Mouse (Mus musculus): Measurements from ENCODE around the gene Itfg1. TPM values are rescaled to one million over a fixed set of nuclear protein-coding genes. Genes with fewer than 3 reads are reported as not detected.
"Not testable (repeated sequence)": the region's sequence is repeated elsewhere in the genome, so short reads cannot be mapped to it uniquely, and the experiment has no call there.

The Itfg1 gene
- total RNA-seq (2017), result 33.9 and 34.0 TPM in 2 replicates

GRCm38 (mm10) chr8:85840657-85841488 lies at the start of gene Itfg1, which contains the start of gene Phkb:
TSS of gene Itfg1 (minus strand) at chr8:85840921.
TSS of gene Phkb (plus strand) at chr8:85840959.
- ATAC-seq (ENCODE audit: extremely low read depth, insufficient number of reproducible peaks, low FRiP score, poor library complexity, severe bottlenecking), result peak; percentile 83

GRCm38 (mm10) chr8:85884811-85885210 lies 44.1 kb upstream of the Itfg1 start:
- ATAC-seq (ENCODE audit: extremely low read depth, insufficient number of reproducible peaks, low FRiP score, poor library complexity, severe bottlenecking), result no peak

DNA sequence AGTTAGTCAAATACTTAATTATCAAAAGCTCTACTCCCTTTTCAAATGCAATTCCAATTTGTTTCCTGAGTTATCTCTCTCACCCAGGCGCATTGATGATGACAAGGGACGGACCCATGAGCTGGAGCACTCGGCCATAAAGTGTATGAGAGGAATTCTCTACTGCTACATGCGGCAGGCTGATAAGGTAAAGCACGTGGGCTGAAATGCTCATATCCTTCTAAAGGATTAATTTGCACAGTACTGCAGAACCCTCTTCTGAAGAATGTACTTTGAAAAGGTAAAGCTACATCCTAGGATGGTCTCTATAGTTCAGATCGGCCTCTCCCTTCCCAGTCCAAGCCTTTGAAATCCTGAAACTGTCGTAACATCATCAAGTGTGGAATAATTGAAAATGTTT lies 38.9 kb upstream of the Itfg1 start:
- ATAC-seq (ENCODE audit: extremely low read depth, insufficient number of reproducible peaks, low FRiP score, poor library complexity, severe bottlenecking), result no peak

DNA sequence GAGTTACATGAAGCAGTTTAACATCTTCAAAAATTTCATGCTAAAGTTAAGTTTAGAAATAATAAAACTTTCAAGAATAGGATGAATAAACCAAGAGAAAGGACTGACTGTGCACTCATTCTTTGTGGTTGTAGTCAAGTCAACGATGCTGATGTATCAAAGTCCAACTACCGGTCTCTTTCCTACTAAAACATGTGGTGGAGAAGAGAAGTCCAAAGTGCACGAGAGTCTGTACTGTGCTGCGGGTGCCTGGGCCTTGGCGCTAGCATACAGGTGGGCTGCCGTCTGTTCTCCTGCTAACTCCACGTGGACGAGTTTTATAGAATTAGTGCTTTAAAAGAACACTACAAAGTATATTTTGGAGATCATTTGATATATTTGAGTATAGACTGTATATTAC lies 37.3 kb upstream of the Itfg1 start:
- no peak for ATAC-seq (ENCODE audit: extremely low read depth, insufficient number of reproducible peaks, low FRiP score, poor library complexity, severe bottlenecking)

DNA sequence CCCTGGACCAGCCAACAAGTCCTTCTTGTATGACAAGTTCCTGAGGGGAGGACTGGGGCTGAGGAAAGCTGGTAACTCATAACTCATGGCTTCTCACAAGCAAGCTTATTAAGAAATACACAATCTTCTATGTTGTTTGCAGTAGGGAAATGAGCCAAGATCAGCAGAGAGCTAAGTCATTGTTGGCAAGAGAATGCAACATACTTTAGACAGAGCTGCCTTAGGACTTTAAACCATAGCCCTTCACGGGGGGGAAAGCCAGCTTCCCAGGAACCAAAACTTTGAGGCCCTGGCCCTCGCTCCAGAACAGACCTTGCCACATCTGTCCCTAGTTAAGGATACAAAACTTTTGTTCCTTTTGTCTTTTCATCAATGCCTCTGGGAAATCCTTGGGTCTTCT lies 30.9 kb upstream of the Itfg1 start:
- no peak for ATAC-seq (ENCODE audit: extremely low read depth, insufficient number of reproducible peaks, low FRiP score, poor library complexity, severe bottlenecking)

DNA sequence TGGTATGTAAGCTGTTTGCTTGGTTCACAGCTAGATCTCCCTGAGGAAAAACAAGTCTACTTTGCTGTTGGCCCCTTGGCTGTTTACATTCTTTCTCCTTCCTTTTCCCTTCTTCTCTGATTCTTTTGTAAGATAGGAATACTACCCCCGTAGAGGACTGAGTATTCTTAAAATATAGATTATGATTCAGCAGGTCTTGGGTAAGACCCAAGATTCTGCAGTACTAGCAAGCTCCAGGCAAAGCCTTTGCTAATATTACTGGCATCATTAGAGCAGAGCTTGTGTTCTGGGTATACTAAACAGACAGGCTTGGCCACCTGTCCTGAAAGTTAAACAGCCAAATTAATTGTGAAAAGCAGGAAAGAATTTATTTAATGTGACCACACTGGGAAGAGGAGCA lies 21.7 kb upstream of the Itfg1 start:
- ATAC-seq (ENCODE audit: extremely low read depth, insufficient number of reproducible peaks, low FRiP score, poor library complexity, severe bottlenecking), result no peak

DNA sequence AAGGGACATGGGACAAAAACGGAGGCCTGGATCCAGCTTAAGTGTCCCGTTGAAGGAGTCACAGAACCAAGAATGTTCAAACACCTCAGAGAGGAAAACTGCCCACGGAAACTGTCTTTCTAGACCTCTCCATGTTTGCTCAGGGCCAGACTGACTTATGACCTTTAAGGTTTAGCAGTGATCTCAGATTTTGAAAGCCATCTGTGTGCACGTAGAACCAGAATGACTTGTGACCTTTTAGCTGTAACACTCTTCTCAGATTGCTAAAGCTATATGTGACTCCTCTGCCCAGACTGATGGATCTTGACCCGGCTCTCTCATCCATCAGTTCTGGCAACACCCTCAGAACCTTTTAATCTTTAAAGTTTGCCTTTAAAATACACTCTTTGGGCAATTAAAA lies 19.9 kb upstream of the Itfg1 start:
- ATAC-seq (ENCODE audit: extremely low read depth, insufficient number of reproducible peaks, low FRiP score, poor library complexity, severe bottlenecking), result no peak

DNA sequence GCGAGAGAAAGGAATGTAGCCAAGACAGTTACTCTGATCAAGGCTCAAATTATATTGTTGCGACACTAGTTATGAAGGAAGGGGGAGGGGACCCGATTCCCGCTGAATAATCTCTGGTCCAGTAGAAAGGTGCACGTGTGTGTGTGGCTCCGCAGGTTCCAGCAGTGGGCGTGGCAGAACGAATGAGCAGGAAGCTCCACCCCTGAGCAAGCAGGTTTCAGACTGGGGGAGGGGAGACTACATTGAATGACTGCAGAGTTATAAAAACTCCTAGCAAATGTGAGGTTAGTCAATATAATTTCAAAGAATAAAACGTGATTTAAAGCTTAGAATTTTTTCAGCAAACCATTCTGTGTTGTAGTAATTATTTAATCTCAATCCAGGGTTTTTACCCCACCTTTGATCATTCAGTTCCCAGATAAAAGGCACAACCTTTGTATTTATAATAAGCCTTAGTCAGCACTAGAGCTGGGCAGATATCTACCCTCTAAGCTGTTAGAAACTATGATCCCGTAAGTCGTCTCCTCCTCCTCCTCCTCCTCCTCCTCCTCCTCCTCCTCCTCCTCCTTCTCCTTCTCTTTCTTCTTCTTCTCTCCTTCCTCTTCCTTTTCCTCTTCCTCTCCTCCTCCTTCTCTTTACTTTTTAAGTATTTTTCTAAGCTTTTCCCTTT lies 16.6 kb upstream of the Itfg1 start:
- ATAC-seq (ENCODE audit: extremely low read depth, insufficient number of reproducible peaks, low FRiP score, poor library complexity, severe bottlenecking), result not testable (repeated sequence)

- no peak for ATAC-seq (ENCODE audit: extremely low read depth, insufficient number of reproducible peaks, low FRiP score, poor library complexity, severe bottlenecking)
These were observed 13.8 kb upstream of the Itfg1 start for GRCm38 (mm10) chr8:85854220-85855123.

GRCm38 (mm10) chr8:85845887-85846286 lies 5.2 kb upstream of the Itfg1 start:
- ATAC-seq (ENCODE audit: extremely low read depth, insufficient number of reproducible peaks, low FRiP score, poor library complexity, severe bottlenecking), result no peak

GRCm38 (mm10) chr8:85841489-85841795 lies 721 bp upstream of the Itfg1 start:
- no peak for ATAC-seq (ENCODE audit: extremely low read depth, insufficient number of reproducible peaks, low FRiP score, poor library complexity, severe bottlenecking)

DNA sequence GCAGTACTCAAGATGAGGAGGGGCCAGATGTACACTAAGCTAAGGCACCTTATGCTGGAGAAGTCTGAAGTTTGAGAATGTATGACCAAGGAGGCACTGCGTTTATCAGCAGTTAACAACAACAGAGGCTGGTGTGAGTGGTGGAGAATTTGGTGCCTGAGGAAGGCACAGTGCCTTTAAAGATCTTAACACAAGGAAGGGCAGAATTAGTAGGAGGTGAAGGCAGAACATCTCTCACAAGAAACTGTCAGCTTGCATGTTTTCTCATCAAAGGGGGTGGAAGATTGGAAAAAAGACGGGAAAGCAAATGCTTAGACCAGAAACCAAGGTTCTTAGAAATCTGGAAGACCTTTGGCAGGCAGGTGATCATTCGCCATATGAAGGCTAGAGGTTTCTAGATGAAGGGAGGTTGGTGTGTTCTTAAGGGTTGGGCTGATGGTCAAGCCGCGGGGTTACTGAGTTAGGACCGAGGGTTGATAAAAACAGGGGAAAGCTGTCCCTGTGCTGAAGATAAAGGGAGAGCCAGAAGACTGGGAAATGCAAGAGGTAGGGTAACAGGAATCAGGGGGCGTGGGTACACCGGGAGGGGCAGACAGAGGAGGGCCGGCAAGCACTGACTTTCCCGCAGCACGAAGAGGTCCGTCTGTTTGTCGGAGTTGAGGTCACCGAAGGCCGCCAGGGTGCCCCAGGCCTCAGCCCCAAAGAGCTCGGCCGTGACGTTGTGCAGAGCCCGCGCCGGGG lies 635 bp downstream of the Itfg1 start:
- no peak for ATAC-seq (ENCODE audit: extremely low read depth, insufficient number of reproducible peaks, low FRiP score, poor library complexity, severe bottlenecking)

GRCm38 (mm10) chr8:85813621-85814020 lies 27.1 kb downstream of the Itfg1 start:
- ATAC-seq (ENCODE audit: extremely low read depth, insufficient number of reproducible peaks, low FRiP score, poor library complexity, severe bottlenecking), result no peak

GRCm38 (mm10) chr8:85801408-85801807 lies 39.3 kb downstream of the Itfg1 start:
- no peak for ATAC-seq (ENCODE audit: extremely low read depth, insufficient number of reproducible peaks, low FRiP score, poor library complexity, severe bottlenecking)

DNA sequence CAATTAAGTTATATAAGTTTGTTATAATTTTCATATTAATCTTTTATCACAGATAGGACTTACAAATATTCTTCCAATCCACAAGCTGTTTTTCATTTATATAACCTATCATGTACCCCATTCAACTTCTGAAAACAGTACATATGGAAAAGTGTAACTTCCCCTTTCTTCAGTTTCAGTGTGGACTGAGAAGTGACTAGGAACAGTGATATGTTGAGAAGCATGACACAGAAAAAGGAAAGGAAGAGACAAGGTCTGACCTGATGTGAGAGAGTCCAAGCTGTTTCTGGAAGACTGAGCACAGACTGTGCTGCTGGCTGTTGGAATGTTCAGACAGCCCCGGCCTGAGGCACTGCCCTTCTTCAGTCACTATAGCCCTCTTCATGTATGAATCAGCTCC lies 40.6 kb downstream of the Itfg1 start:
- ATAC-seq (ENCODE audit: extremely low read depth, insufficient number of reproducible peaks, low FRiP score, poor library complexity, severe bottlenecking), result no peak

- not testable (repeated sequence) for ATAC-seq (ENCODE audit: extremely low read depth, insufficient number of reproducible peaks, low FRiP score, poor library complexity, severe bottlenecking)
These were observed 44.3 kb downstream of the Itfg1 start for GRCm38 (mm10) chr8:85796392-85796791.

DNA sequence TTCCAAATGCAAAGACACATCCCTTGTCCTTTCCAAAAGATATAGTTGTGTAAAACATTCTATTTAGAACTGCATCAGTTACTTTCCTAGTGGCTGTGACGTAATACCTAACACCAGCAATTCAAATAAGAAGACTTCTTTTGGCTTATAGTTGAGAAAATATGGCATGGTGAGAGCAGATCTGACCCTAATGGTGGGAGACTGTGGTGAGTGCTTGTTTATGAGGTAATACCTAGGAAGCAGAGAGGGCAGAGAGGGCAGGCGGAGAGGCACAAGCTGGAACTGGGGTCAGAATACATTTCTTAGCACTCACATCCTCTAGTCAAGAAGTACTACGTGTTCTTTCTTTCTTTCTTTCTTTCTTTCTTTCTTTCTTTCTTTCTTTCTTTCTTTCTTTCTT lies 52.4 kb downstream of the Itfg1 start:
- no peak for ATAC-seq (ENCODE audit: extremely low read depth, insufficient number of reproducible peaks, low FRiP score, poor library complexity, severe bottlenecking)

GRCm38 (mm10) chr8:85787909-85788308 lies 52.8 kb downstream of the Itfg1 start:
- no peak for ATAC-seq (ENCODE audit: extremely low read depth, insufficient number of reproducible peaks, low FRiP score, poor library complexity, severe bottlenecking)

GRCm38 (mm10) chr8:85785506-85785905 lies 55.2 kb downstream of the Itfg1 start:
- ATAC-seq (ENCODE audit: extremely low read depth, insufficient number of reproducible peaks, low FRiP score, poor library complexity, severe bottlenecking), result no peak
